Mouse (Mus musculus): ENCODE results near the gene Eif3c.
A peak's percentile ranks its signal among the peaks of the same experiment; 100 is the strongest.

Gene Eif3c

DNA sequence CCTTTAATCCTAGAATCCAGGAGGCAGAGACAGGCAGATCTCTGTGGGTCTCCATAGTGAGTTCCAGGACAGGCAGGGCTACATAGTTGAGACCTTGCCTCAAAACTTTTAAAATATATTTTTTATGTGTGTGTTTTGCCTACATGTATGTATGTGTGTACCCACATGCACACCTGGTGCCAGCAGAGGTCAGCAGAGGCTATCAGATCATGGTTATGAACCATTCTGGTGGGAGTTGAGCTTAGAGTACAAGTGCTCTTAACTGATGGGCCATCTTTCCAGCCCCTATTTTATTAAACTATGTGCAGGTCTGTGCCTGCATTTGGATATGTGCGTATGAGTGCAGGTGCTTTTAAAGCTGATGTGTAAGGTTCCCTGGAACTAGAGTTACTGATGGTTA lies 11.4 kb downstream of the Eif3c start:
- DNase-seq (ENCODE audit: low read depth, low spot score): peak; percentile 67

DNA sequence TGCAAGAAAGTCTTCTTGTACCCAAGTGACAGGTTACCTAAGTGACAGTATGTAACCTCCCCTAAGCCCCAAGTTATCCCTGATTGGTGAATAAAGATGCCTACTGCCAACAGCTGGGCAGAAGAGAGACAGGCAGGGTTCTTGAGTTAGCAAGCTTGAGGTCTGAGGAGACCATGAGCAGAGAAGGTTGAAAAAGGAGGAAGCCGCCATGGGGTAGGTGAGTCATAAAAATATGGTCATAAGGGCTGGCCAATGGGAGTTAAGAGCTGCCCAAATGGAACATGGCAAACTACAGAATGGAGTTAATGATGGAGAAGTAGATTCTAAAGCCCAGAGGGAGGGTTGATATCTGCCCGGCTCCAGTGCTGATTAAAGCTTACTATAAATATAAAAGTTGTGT lies 20.6 kb downstream of the Eif3c start:
- DNase-seq (ENCODE audit: low read depth, low spot score): no peak

DNA sequence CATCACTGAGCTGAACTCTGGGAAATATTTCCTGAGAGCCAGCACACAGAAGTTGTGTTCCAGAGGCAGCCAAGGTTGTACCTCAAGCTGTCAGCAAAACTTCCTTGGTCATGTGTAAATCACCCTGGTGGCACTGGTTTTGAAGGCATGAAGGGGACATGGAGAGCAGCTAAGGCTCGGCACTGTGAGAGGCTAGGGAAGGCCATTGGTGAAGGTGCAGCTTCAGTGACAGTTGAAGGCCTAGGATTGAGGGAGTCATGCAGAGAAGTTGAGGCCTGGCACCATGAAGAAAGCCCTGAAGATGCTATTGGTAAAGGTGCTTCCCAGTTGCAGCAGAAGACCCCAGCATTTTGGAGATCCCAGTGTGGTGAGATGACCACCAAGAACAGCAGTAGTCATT lies 24.6 kb downstream of the Eif3c start:
- no peak for DNase-seq (ENCODE audit: low read depth, low spot score)

DNA sequence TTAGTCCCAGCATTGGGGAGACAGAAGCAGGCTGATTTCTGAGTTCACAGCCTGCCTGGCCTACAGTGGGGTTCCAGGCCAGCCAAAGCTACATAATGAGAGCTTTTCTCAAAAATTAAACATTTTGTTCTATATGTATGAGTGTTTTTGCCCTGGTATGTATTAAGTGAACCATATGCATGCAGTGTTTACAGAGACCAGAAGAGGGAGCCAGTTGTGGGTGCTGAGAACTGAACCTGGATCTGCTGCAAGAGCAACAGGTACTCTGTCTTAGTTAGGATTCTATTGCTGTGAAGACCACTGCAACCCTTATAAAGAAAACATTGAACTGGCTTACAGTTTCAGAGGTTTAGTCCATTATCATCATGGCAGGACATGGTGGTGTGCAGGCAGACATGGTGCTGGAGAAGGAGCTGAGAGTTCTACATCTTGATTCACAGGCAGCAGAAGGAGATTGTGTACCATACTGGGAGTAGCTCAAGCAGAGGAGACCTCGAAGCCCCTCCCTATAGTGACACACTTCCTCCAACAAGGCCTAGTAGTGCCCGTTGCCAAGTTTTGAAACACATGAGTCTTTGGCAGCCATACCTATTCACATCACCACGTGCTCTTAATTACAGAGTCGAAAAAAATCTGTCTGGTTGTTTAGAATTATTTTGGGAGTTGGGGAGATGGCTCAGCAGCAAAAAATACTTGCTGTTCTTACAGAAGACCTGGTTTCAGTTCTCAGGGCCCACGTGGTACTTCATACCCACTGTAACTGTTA lies 28.2 kb downstream of the Eif3c start:
- peak; percentile 75 for DNase-seq (ENCODE audit: low read depth, low spot score)

DNA sequence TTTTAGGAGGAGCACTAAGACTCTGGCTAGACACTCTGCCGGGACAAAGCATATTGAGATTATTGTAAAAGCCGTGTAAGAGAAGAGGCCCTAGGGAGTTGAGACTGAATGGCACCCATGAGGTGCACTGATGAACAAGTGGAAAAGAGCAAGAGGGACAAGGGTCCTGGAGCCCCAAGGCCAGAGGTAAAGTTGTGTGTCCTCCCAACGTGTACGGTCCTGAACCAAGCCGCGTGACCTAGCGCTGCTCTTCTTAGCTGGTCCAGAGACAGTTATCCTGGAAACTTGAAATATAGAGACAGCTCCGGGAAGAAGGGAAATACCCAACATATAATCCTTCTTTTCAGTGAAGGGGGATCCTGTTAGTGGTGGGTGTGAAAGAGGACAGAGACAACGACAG lies 29.7 kb downstream of the Eif3c start:
- DNase-seq (ENCODE audit: low read depth, low spot score): no peak

DNA sequence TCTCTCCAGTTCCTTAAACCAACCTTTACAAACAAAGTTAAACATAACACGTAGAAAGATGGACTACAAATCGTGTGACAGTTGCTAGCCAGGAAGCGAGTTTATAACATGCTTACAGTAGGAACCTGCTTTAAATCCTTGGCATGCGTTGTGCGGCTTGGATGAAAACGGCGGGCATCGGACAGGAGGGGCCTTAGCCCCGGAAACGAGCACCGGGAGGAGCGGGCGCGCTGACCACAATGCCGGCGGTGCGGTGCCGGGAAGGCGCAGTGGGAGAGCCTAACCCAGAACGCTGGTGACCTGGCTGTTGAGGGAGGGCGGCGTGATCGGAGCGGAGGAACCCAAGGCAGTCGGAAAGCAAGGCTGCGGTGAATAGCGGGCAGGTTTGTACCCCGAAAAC lies 30.4 kb downstream of the Eif3c start:
- DNase-seq (ENCODE audit: low read depth, low spot score): peak; percentile 14

DNA sequence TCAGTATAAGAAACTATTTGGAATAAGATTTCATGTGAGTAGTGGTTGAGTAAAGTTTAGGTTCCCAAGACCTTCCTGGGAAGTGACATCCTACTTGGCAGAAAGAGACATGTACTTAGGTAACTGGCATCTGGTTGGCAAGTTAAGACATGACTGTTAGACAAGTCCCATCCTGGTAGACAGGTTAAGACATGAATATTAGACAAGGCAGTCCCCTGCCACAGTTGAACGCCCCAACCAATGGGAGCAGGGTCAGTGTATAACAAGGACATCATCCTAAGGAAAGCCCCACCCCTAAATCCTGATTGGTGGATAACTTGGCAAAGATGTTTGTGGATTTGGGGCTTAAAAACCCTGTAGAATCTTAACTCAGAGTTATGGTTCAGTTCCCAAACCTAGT lies 32.8 kb downstream of the Eif3c start:
- no peak for DNase-seq (ENCODE audit: low read depth, low spot score)

DNA sequence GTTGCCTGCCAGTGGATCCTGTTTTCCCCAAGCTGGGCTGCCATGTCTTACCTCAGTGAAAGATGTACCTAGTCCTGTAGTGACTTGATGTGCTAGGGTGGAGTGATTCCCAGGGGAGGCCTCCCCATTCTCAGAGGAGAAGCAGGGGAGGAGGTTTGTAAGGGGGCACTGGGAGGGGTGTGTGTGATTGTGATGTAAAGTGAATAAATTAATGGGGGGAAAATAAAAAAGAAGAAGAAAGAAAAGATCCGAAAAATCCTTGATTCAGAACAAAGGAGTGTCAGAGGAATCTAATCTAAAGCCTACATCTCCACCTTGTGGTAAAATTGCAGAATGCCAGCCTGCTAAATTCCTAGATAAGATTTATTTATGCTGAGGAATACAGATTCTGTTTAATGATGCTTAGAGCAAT lies 38.0 kb downstream of the Eif3c start:
- peak; percentile 76 for DNase-seq (ENCODE audit: low read depth, low spot score)

DNA sequence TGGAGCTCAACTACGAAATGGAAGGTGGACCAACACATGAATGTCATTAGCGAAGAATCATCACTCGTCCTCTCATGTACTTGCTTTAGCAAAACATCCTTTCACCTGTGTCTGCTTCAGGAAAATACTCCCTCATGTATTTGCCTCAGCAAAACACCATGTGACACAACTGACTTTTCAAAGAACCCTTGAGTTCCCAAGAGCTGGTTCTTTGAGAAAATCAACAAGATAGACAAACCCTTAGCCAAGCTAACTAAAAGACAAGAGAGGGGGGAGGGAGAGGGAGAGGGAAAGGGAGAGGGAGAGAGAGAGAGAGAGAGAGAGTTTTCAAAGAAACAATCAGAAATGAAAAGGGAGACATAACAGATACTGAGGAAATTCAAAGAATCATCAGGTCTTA lies 42.9 kb downstream of the Eif3c start:
- no peak for DNase-seq (ENCODE audit: low read depth, low spot score)

DNA sequence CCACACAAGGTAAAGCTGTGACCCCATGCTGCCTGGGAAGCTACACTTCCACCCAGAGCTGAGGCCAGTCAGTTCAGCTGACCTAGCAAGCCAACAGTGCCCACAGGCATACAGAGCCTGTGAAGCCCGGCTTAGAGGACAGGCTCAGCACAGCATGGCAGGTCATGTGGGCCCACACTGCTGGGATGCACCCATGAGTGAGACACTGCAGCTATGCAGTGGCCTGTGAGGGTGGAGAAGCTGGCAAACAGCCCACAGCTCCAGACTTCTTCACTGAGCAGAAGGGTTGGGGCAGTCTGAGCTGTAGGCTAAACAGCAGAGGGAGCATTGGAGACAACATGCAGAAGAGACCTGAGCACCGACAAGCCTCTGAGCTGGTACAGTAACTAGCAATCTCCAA lies 46.7 kb downstream of the Eif3c start:
- DNase-seq (ENCODE audit: low read depth, low spot score): no peak

DNA sequence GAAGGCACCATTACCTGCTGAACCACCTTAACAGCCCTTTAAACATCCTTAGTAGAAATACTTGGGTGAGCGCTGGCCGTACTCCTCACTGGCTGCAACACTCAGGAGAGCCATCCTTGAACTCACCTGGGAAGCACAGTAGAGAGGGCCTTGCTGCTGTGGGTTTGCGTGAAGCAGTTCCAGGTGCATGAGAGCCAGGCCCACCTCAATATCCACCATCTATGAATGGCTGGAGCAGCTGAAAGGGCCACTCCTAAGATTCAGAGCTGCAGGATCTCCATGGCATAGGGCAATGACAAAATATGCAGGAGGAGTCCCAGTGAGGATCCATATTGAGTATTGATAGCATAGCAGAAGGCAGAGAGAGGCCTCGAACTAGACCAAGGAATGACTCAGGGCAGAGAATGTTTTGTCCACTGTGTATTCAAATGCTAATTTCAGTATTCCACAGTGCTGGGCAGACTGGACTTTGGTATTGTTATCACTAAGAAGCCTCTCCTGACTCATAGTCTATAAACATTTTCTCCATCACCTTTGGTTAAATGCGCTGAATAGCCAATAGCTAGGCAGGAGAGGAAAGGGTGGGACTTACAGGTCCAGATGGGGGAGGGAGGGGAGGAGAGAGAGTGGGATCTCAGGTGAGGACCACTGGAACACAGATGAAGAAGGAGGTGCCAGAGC lies 47.8 kb downstream of the Eif3c start:
- DNase-seq (ENCODE audit: low read depth, low spot score): no peak

DNA sequence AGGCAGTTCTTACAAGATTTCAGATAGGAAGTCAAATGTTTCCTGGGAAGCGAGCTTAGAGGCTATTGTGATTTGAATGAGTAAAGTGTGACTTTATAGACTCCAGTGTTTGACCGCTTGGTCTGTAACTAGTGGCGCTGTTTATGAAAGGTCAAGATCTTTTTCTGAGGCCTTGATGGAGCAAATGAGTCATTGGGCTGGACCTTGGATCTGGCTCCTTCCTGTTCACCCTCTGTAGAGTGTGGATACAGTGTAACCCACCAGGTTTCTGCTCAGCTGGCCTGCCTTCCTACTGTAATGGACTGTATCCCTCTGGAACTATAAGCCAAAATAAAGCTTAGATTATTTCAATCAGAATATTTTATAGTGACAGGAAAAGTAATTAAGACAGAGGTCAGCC lies 54.9 kb downstream of the Eif3c start:
- no peak for DNase-seq (ENCODE audit: low read depth, low spot score)

DNA sequence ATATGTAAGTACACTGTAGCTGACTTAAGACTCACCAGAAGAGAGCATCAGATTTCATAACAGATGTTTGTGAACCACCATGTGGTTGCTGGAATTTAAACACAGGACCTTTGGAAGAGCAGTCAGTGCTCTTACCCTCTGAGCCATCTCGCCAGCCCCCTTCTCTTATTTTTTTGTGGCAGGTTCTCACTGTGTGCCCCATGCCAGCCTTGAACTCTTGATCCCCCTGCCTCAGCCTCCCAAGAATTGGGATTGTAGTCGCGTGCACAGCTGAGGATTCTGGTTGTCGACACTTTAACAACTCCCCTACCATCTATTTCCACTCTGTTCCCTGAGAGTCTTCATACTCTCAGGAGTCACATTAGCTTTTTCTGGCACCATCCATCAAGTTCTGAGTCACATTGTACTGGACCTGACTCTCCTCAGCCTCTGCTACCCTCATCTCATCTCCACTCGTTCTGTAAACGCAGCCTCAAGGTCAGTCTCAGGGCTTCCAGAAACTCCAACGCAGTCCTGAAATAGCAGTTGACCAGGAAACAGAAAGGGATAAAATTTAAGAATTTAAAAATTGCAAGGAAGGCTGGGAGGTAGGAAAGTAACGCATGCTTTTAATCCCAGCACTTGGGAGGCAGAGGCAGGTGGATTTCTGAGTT lies 59.0 kb downstream of the Eif3c start:
- DNase-seq (ENCODE audit: low read depth, low spot score): no peak

DNA sequence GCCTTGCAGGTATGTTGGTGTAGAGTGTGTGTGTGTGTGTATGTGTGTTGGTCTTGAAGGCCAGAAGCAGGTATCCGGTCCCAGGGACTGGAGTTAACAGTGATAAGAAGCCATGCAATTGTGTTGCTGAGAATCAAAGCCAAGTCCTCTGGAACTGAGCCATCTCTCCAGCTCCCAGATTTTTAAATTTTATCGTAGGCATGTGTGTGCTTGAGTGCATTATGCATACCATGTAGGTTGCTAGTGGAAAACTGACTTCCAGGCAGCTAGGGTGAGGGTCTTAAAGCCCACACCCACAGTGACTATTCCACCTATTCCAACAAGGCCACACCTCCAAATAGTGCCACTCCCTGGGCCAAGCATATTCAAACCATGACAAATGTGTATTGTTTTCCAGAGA lies 61.3 kb downstream of the Eif3c start:
- DNase-seq (ENCODE audit: low read depth, low spot score): no peak

DNA sequence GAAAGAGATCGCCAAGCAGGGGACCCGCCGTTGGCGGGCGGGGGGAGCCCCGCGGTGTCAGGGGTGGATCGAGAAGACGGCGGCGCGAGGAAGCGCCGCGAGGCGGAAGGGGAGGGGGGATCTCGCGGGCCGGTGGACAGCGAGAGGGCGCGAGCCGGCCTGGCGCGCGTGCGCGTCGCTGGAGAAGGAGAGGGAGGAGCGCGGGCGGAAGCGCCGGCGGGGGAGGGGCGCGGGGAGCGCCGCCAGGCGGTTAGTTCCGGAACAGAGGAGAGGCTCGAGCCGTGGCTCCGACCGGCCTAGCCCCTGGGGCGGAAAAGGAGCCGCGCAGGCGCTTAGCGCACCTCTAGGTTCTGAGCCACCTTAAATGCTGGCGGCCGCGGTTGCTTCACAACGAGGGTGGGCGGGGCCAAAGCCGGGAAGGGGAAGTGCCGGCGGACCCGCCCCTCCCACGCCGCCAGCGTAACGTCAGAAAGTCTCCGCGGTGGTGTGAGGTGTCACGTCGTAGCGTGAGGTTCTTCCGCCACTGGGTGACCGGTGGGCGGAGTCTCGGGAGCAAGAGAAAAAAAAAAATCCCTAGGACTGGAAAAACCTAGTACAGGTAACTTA lies 62.8 kb downstream of the Eif3c start, which contains the start of gene Atxn2l:
TSS of gene Atxn2l (minus strand) at position 165 of the 606 bp plus-strand sequence.
- peak; percentile 100 for DNase-seq (ENCODE audit: low read depth, low spot score)

DNA sequence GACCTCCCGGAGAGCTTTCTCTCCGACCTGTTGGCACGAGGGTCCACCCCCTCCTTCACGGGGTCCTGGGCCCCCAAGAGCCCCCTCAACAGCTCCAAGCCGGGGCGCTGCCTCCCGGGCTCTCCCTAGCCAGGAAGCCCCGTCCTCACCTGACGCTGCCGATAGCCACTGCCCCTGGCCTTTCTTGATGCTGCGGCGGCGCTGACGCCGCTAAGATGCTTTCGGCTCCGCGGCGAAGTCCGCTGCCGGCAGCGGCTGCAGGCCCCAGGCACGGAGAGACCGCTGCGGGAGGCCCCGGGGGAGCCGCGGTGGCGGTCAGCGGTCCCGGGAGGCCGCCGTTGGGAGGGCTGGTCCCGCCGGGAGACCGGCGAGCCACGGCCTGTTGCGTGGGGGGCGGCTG lies 63.5 kb downstream of the Eif3c start:
- peak; percentile 69 for DNase-seq (ENCODE audit: low read depth, low spot score)

DNA sequence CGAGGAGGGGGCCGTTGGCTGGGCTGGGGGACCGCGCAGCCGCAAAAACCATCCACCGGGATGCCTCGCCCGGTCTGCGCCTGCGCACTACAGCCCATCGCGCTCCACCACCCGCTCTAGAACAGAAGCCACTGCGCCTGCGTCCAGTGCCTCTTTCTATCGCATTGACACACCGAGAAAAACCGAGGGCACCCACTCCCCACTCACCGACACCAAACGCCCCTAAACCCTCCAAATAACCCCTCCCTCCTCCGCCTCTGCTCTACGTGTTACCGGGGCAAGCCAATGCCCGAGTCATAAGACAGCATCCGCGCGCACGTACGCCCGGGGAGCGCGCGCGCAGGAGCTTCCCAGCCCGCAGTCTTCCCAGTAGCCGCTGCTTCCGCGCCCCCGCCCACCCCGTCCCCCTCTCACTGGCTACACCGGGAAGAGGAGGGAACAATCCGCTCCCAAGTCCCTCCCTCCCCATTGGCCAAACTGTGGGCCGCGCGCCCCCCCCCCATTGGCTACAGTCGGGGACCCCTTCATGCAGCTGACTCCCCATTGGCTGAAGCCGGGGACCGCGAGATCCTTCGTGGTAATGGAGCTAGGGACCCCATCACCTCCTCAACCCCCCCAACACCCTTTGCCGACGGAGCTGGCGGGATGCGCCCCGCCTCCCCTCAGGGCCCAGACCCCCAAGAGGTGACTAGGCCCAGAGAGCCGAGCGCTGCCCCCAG lies 64.0 kb downstream of the Eif3c start:
- peak; percentile 95 for DNase-seq (ENCODE audit: low read depth, low spot score)

DNA sequence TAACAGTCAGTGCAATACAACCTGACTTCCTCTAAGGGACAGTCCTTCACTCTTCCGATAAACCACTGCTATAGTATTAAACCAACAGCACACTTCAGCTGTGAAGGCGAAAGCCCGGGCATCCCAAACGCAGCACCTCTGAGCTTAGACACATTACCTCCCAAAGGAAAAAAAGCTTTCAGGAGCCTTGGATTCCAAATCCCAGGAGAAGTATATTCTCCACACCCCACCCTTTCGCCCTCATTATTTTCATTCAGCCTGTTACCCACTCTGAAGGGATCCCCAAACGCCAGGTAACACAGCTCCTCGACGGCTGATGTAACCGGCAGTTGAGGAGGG lies 64.6 kb downstream of the Eif3c start:
- DNase-seq (ENCODE audit: low read depth, low spot score): no peak

DNA sequence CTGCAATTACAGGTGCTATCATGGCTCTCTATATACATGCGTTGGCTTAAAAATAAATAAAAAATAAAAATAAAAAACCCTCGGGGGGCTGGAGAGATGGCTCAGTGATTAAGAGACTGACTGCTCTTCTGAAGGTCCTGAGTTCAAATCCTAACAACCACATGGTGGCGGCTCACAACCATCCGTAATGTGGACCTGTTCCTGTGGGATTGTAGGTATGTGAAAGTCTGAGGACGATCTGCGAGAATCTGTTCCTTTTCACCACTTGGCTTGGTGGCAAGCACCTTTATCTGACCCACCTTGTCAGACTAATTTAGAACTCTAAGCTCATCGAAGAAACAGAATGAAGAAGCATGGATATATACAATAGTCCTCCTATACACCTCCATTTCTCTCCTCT lies 66.8 kb downstream of the Eif3c start:
- no peak for DNase-seq (ENCODE audit: low read depth, low spot score)

DNA sequence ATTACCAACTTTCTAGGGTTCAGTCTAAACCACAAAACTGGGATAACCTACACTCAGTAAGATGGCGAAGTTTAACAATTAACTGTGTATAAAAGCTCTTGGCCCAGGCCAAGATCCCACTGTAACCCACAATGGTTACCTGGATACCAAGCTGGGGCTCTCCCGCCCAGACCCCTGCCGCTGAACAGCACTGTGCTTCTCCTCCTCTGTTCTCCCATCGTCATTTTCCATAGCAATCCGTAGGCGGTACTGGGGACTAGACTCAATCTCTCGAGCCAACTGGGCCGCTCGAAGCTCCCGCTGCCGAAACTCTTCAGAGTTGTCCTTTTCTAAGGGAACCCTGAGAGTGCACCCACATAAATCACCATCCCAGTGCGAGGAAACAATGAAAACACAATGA lies 68.2 kb downstream of the Eif3c start:
- DNase-seq (ENCODE audit: low read depth, low spot score): no peak

DNA sequence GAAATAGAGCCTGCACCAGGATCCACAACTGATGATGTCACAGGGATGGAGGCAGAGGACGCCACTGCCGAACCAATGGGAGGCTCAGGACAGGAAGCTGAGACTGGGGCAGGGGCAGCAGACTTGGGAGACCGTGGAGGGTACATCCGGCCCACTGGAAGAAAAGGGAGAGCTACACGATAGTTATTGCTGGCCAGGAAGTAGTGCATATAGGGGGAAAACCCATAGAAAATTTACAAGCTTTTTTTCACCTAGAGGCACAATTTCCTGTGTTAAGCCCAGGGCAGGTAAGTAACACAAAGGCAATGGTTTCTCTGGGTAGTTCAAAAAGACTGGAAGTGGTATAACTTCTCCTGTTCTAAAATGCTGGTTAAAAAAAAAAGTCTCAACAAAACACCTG lies 69.7 kb downstream of the Eif3c start:
- DNase-seq (ENCODE audit: low read depth, low spot score): peak; percentile 34

Measured in CD4-positive, CD25-positive, alpha-beta regulatory T cell, adult 2 months (primary cell).